Mouse (Mus musculus): ENCODE measurements around the gene Stac.

DNA sequence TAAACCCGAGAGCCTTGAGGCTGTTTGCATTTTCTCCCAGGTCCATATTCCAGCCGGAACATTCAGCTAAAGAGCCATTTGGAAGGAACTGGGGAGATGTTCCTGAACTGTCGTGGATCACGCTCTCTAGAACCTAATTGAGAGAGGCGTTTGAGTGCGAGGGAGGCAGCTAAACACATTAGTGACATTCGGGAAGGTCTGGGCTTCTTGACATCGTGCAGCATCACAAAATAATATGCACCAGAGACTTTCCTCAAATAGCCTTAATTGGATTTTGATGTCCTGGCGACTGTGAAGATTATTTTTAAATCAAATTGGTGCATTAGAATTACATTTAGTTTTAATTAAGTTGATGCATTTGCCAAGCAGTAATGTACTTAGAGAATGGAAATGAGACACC is 111.4 kb downstream of the Stac start:
- no peak for TF ChIP-seq CTCF (IDR thresholded peaks at IDR 0.05; ENCODE audit: low read depth)
- no peak for TF ChIP-seq EP300 (IDR thresholded peaks at IDR 0.05; ENCODE audit: low read depth)

Measured in liver, embryonic 14.5 days (tissue).